In genomic region chr3:60596985-60597384, GRCm38 (mm10) we compare ENCODE assay signal across 21 mouse cellular contexts.
DNase-seq lines count a peak whose midpoint lies in the region; ATAC-seq and TF ChIP-seq lines count a peak whose summit lies in the region.
"Had no signal": no experiment of that assay in that cellular context is flagged by ENCODE, and none has a peak within 500 bp of the region (broad histone marks: within the 10 kb centered on the region; RNA-seq: fewer than 3 reads in every experiment).

No protein-coding gene starts in this region.

- TF ChIP-seq CTCF in intestine, postnatal 0 days (IDR thresholded peaks at IDR 0.05; ENCODE audit: low read depth): no peak
- no peak for TF ChIP-seq CTCF in lung, adult 2 months (IDR thresholded peaks at IDR 0.05; ENCODE audit: insufficient read depth, low read length)

- DNase-seq in lung, adult 2 months: no peak
- DNase-seq in adipocyte (ENCODE audit: low spot score): peak; percentile 51
- no peak for DNase-seq in left cerebral cortex, postnatal 36 days (ENCODE audit: low spot score in 2 of 2)
- no peak for DNase-seq in right cerebral cortex, postnatal 36 days (ENCODE audit: low spot score in 2 of 2)
- DNase-seq: B cell, adult 2 months; cerebellum, adult 18-20 months; cerebellum, postnatal 36 days; heart, adult 11 months; kidney, adult 8-10 months; liver, embryonic 13.5 days; right cerebral cortex, adult 18-20 months; thymus, postnatal 36 days had no signal

- no peak overlapping the region for H3K27ac ChIP-seq in intestine, embryonic 15.5 days
- H3K27ac ChIP-seq in intestine, postnatal 0 days (ENCODE audit: low read depth, low read length): no peak overlapping the region
- H3K27ac ChIP-seq in lung, embryonic 16.5 days (ENCODE audit: low read length): no peak overlapping the region
- H3K27ac ChIP-seq in intestine, embryonic 16.5 days (ENCODE audit: low read length): no peak overlapping the region
- H3K27ac ChIP-seq: forebrain, embryonic 10.5 days; heart, embryonic 13.5 days; hindbrain, embryonic 15.5 days; limb, embryonic 13.5 days; liver, embryonic 13.5 days had no signal

- intact Hi-C loops in left cerebral cortex, postnatal 36 days (cut with DNase I): no loop called here

- H3K9me3 ChIP-seq in intestine, embryonic 15.5 days: no peaks in the 10 kb centered on the region
- H3K9me3 ChIP-seq in intestine, postnatal 0 days (ENCODE audit: control insufficient read depth): no peaks in the 10 kb centered on the region
- no peaks in the 10 kb centered on the region for H3K9me3 ChIP-seq in lung, embryonic 16.5 days (ENCODE audit: control insufficient read depth, low read length)
- H3K9me3 ChIP-seq in intestine, embryonic 16.5 days (ENCODE audit: control insufficient read depth, low read length): no peaks in the 10 kb centered on the region
- H3K9me3 ChIP-seq: forebrain, embryonic 10.5 days; heart, embryonic 13.5 days; hindbrain, embryonic 15.5 days; limb, embryonic 13.5 days; liver, embryonic 13.5 days had no signal

- H3K36me3 ChIP-seq in intestine, embryonic 15.5 days: 0 out of 2 replicates have a peak, but pooled peaks cover 2% of the 10 kb centered on the region
- peaks cover 5% of the 10 kb centered on the region; the same call in 1 of the 2 replicates for H3K36me3 ChIP-seq in intestine, postnatal 0 days (ENCODE audit: control insufficient read depth, insufficient read depth)
- H3K36me3 ChIP-seq in lung, embryonic 16.5 days (ENCODE audit: control insufficient read depth, insufficient read depth, low read length): peaks cover 2% of the 10 kb centered on the region; the same call in 1 of the 2 replicates
- H3K36me3 ChIP-seq in intestine, embryonic 16.5 days (ENCODE audit: control insufficient read depth, insufficient read depth, low read length): no peaks in the 10 kb centered on the region
- H3K36me3 ChIP-seq: forebrain, embryonic 10.5 days; hindbrain, embryonic 15.5 days; limb, embryonic 13.5 days had no signal

- H3K4me3 ChIP-seq in intestine, embryonic 15.5 days (replicated peaks): no peak overlapping the region
- no peak overlapping the region for H3K4me3 ChIP-seq in intestine, postnatal 0 days (ENCODE audit: low read depth, low read length)
- no peak overlapping the region for H3K4me3 ChIP-seq in lung, embryonic 16.5 days (ENCODE audit: low read length)
- no peak overlapping the region for H3K4me3 ChIP-seq in lung, adult 2 months (replicated peaks; ENCODE audit: extremely low read depth, low read depth, low read length)
- no peak overlapping the region for H3K4me3 ChIP-seq in intestine, embryonic 16.5 days (ENCODE audit: low read length)
- H3K4me3 ChIP-seq: forebrain, embryonic 10.5 days; heart, embryonic 13.5 days; hindbrain, embryonic 15.5 days; limb, embryonic 13.5 days; liver, embryonic 13.5 days had no signal

- 44% methylated on average over 4 of the region's 4 CpGs for WGBS in intestine, embryonic 15.5 days
- 43% methylated on average over 4 of the region's 4 CpGs for WGBS in intestine, postnatal 0 days
- WGBS in lung, embryonic 16.5 days: 43% methylated on average over 4 of the region's 4 CpGs
- 45% methylated on average over 4 of the region's 4 CpGs for WGBS in lung, adult 2 months
- WGBS in intestine, embryonic 16.5 days: 55% methylated on average over 4 of the region's 4 CpGs

- TF ChIP-seq POLR2A in lung, adult 2 months (IDR thresholded peaks at IDR 0.05; ENCODE audit: borderline replicate concordance, extremely low read depth, low read depth, low read length): no peak

- ATAC-seq in intestine, embryonic 15.5 days: peak; percentile 45; the same call in 1 of the 2 replicates
- ATAC-seq in intestine, postnatal 0 days: no peak
- ATAC-seq in lung, embryonic 16.5 days (ENCODE audit: low read depth): peak; percentile 86
- 0 out of 2 replicates have a peak, but pooled peaks have one; percentile 34 for ATAC-seq in intestine, embryonic 16.5 days
- ATAC-seq: activated CD4-positive, CD25-positive, alpha-beta regulatory T cell, adult 4 months had no signal

- H3K27me3 ChIP-seq in intestine, embryonic 15.5 days (replicated peaks): no peaks in the 10 kb centered on the region
- H3K27me3 ChIP-seq in intestine, postnatal 0 days (replicated peaks; ENCODE audit: control insufficient read depth, insufficient read depth, low read length): no peaks in the 10 kb centered on the region
- H3K27me3 ChIP-seq in lung, embryonic 16.5 days (ENCODE audit: control insufficient read depth, insufficient read depth, low read depth, low read length): no peaks in the 10 kb centered on the region
- H3K27me3 ChIP-seq in intestine, embryonic 16.5 days (replicated peaks; ENCODE audit: control insufficient read depth, insufficient read depth, low read length): no peaks in the 10 kb centered on the region
- H3K27me3 ChIP-seq: heart, embryonic 13.5 days; hindbrain, embryonic 15.5 days; limb, embryonic 13.5 days; liver, embryonic 13.5 days had no signal

- 0 out of 2 replicates have a peak, but pooled peaks cover 2% of the 10 kb centered on the region for H3K4me1 ChIP-seq in intestine, embryonic 15.5 days (replicated peaks)
- no peaks in the 10 kb centered on the region; the same call in 1 of the 2 replicates for H3K4me1 ChIP-seq in intestine, postnatal 0 days (replicated peaks; ENCODE audit: control insufficient read depth, insufficient read depth, low read length)
- peaks cover 6% of the 10 kb centered on the region for H3K4me1 ChIP-seq in lung, embryonic 16.5 days (replicated peaks; ENCODE audit: control insufficient read depth, insufficient read depth, low read length)
- peaks cover 4% of the 10 kb centered on the region for H3K4me1 ChIP-seq in lung, adult 2 months (ENCODE audit: control insufficient read depth, insufficient read depth, low read length)
- H3K4me1 ChIP-seq in intestine, embryonic 16.5 days (ENCODE audit: control insufficient read depth, insufficient read depth, low read length): peaks cover 5% of the 10 kb centered on the region; the same call in 1 of the 2 replicates
- H3K4me1 ChIP-seq: hindbrain, embryonic 15.5 days had no signal

- H3K9ac ChIP-seq in intestine, embryonic 15.5 days: no peak overlapping the region
- H3K9ac ChIP-seq in intestine, postnatal 0 days (ENCODE audit: low read depth, low read length): no peak overlapping the region
- no peak overlapping the region for H3K9ac ChIP-seq in lung, embryonic 16.5 days (ENCODE audit: low read length)
- no peak overlapping the region for H3K9ac ChIP-seq in intestine, embryonic 16.5 days (ENCODE audit: low read depth, low read length)
- H3K9ac ChIP-seq: heart, embryonic 13.5 days; hindbrain, embryonic 15.5 days; limb, embryonic 13.5 days; liver, embryonic 13.5 days had no signal

- H3K4me2 ChIP-seq in intestine, embryonic 15.5 days (replicated peaks): no peak overlapping the region
- H3K4me2 ChIP-seq in intestine, postnatal 0 days (replicated peaks; ENCODE audit: low read depth): no peak overlapping the region
- no peak overlapping the region for H3K4me2 ChIP-seq in lung, embryonic 16.5 days (ENCODE audit: low read depth, low read length)
- no peak overlapping the region for H3K4me2 ChIP-seq in intestine, embryonic 16.5 days (ENCODE audit: low read depth, low read length)
- H3K4me2 ChIP-seq: heart, embryonic 13.5 days; hindbrain, embryonic 15.5 days; limb, embryonic 13.5 days; liver, embryonic 13.5 days had no signal
